Mouse (Mus musculus) MEL (cell line): ENCODE measurements around the gene 1600002K03Rik. TPM values are rescaled to one million over a fixed set of nuclear protein-coding genes. Genes with fewer than 3 reads are reported as not detected.

Experiments
- DNase-seq: peaks from one replicate; pipeline ENCODE4 v3.0.0; 2011; ENCODE audit warnings: low read depth, low spot score
- H3K27ac ChIP-seq: 2 replicates; pipeline ENCODE4 v1.5.1; 2012; ENCODE audit warnings: low read depth, mild to moderate bottlenecking, control low read depth, low read length, moderate library complexity; ENCODE audit not compliant: control insufficient read depth
- H3K27me3 ChIP-seq, 2 experiments: fragments of 150-350 bp in 1 of 2; sonication (generic) in 1 of 2; 2 replicates each; pipeline ENCODE4 v1.6.1; 2012; ENCODE audit warnings: low read length in 2 of 2, mild to moderate bottlenecking in 2 of 2, improper control_type of control experiment in 1 of 2, moderate library complexity in 1 of 2; ENCODE audit not compliant: insufficient read depth in 2 of 2, control insufficient read depth in 1 of 2
- H3K36me3 ChIP-seq, 2 experiments: 2 replicates each; pipeline ENCODE4 v1.6.1; 2012 to 2014; ENCODE audit warnings: low read length in 2 of 2, improper control_type of control experiment in 1 of 2, inconsistent platforms in 1 of 2, mild to moderate bottlenecking in 1 of 2; ENCODE audit not compliant: insufficient read depth in 2 of 2, control insufficient read depth in 1 of 2
- H3K4me1 ChIP-seq, 2 experiments: fragments of 150-350 bp in 1 of 2; sonication (generic) in 1 of 2; 2 replicates each; pipeline ENCODE4 v1.6.1; 2012; ENCODE audit warnings: low read length in 2 of 2, improper control_type of control experiment in 1 of 2, mild to moderate bottlenecking in 1 of 2; ENCODE audit not compliant: insufficient read depth in 2 of 2, control insufficient read depth in 1 of 2
- H3K4me3 ChIP-seq, 2 experiments: fragments of 150-350 bp in 1 of 2; sonication (generic) in 1 of 2; 2 replicates each; pipeline ENCODE4 v1.5.1; 2012; ENCODE audit warnings: low read depth in 2 of 2, low read length in 2 of 2, mild to moderate bottlenecking in 2 of 2, moderate library complexity in 2 of 2, control low read depth in 1 of 2, improper control_type of control experiment in 1 of 2; ENCODE audit not compliant: control insufficient read depth in 1 of 2, insufficient read depth in 1 of 2
- H3K79me2 ChIP-seq: 2 replicates; pipeline ENCODE4 v1.6.1; 2012; ENCODE audit warnings: mild to moderate bottlenecking, low read length, moderate library complexity; ENCODE audit not compliant: control insufficient read depth, poor library complexity, insufficient read depth
- H3K9ac ChIP-seq: 2 replicates; pipeline ENCODE4 v1.6.1; 2012; ENCODE audit warnings: low read depth, mild to moderate bottlenecking, control low read depth, low read length, moderate library complexity; ENCODE audit not compliant: control insufficient read depth, poor library complexity, severe bottlenecking
- H3K9me3 ChIP-seq: fragments of 150-350 bp; sonication (generic); replicated peaks from 2 replicates; pipeline ENCODE4 v1.6.1; 2012; ENCODE audit warnings: mild to moderate bottlenecking, low read length, improper control_type of control experiment, moderate library complexity; ENCODE audit not compliant: insufficient read depth
- CHD1 ChIP-seq: IDR thresholded peaks from 2 replicates; pipeline ENCODE4 v1.6.1; 2012; ENCODE audit warnings: low read depth, mild to moderate bottlenecking, inconsistent platforms, low read length, improper control_type of control experiment
- CHD2 ChIP-seq: IDR thresholded peaks from 2 replicates; pipeline ENCODE4 v1.6.1; 2011; ENCODE audit warnings: low read length, improper control_type of control experiment
- ELF1 ChIP-seq: IDR thresholded peaks from 2 replicates; pipeline ENCODE4 v1.6.1; 2014; ENCODE audit warnings: low read depth, mild to moderate bottlenecking, inconsistent platforms, low read length, improper control_type of control experiment, moderate library complexity
- ETS1 ChIP-seq: IDR thresholded peaks from 2 replicates; pipeline ENCODE4 v1.6.1; 2012; ENCODE audit warnings: low read depth, mild to moderate bottlenecking, inconsistent platforms, low read length, improper control_type of control experiment, moderate library complexity
- HCFC1 ChIP-seq: IDR thresholded peaks from 2 replicates; pipeline ENCODE4 v1.6.1; 2012; ENCODE audit warnings: low read depth, mild to moderate bottlenecking, inconsistent platforms, low read length, improper control_type of control experiment, moderate library complexity
- KAT2A ChIP-seq: conservative IDR thresholded peaks from 2 replicates; pipeline ENCODE4 v1.6.1; 2012; ENCODE audit warnings: low read depth, low read length, improper control_type of control experiment, inconsistent platforms
- MAFK ChIP-seq: IDR thresholded peaks from 2 replicates; pipeline ENCODE4 v1.6.1; 2011; ENCODE audit warnings: low read depth, mild to moderate bottlenecking, low read length, improper control_type of control experiment, borderline replicate concordance
- MAZ ChIP-seq: IDR thresholded peaks from 2 replicates; pipeline ENCODE4 v1.6.1; 2012; ENCODE audit warnings: low read depth, mild to moderate bottlenecking, inconsistent platforms, low read length, improper control_type of control experiment
- MXI1 ChIP-seq: IDR thresholded peaks from 2 replicates; pipeline ENCODE4 v1.6.1; 2011; ENCODE audit warnings: mild to moderate bottlenecking, low read depth, low read length, improper control_type of control experiment
- MYB ChIP-seq: IDR thresholded peaks from 2 replicates; pipeline ENCODE4 v1.6.1; 2011; ENCODE audit warnings: mild to moderate bottlenecking, low read depth, low read length, improper control_type of control experiment
- MYC ChIP-seq: IDR thresholded peaks from 2 replicates; pipeline ENCODE4 v1.6.1; 2011; ENCODE audit warnings: low read depth, mild to moderate bottlenecking, low read length, improper control_type of control experiment, moderate library complexity
- POLR2AphosphoS2 ChIP-seq: IDR thresholded peaks from 2 replicates; pipeline ENCODE4 v1.6.1; 2011; ENCODE audit warnings: low read length, improper control_type of control experiment
- RCOR1 ChIP-seq: IDR thresholded peaks from 2 replicates; pipeline ENCODE4 v1.6.1; 2012; ENCODE audit warnings: low read depth, mild to moderate bottlenecking, inconsistent platforms, low read length, improper control_type of control experiment
- SMC3 ChIP-seq: IDR thresholded peaks from 2 replicates; pipeline ENCODE4 v1.6.1; 2011; ENCODE audit warnings: low read depth, low read length, improper control_type of control experiment
- UBTF ChIP-seq: IDR thresholded peaks from 2 replicates; pipeline ENCODE4 v1.6.1; 2012; ENCODE audit warnings: low read depth, mild to moderate bottlenecking, inconsistent platforms, low read length, improper control_type of control experiment, moderate library complexity, borderline replicate concordance; ENCODE audit not compliant: insufficient read depth
- USF1 ChIP-seq: IDR thresholded peaks from 2 replicates; pipeline ENCODE4 v1.6.1; 2014; ENCODE audit warnings: low read depth, mild to moderate bottlenecking, inconsistent platforms, low read length, improper control_type of control experiment, moderate library complexity
- USF2 ChIP-seq, 2 experiments: IDR thresholded peaks; 2 replicates each; pipeline ENCODE4 v1.6.1; 2011 to 2012; ENCODE audit warnings: improper control_type of control experiment in 2 of 2, low read length in 2 of 2, borderline replicate concordance in 1 of 2, inconsistent platforms in 1 of 2, low read depth in 1 of 2, mild to moderate bottlenecking in 1 of 2; ENCODE audit not compliant: insufficient read depth in 1 of 2
- ZKSCAN1 ChIP-seq: IDR thresholded peaks from 2 replicates; pipeline ENCODE4 v1.6.1; 2012; ENCODE audit warnings: low read depth, mild to moderate bottlenecking, inconsistent platforms, low read length, improper control_type of control experiment, moderate library complexity
- polyA plus RNA-seq, 2 experiments: library from polyadenylated mRNA; stranded (reverse) in 1 of 2; unstranded in 1 of 2; fragments of >175 nt in 1 of 2; fragments of >200 nt in 1 of 2; gene quantifications; 2 replicates each; pipeline versions ENCODE4 v1.2.1 to v1.2.4; 2012; ENCODE audit warnings: low replicate concordance in 2 of 2, low read depth in 1 of 2; ENCODE audit not compliant: insufficient read length in 2 of 2, insufficient read depth in 1 of 2, missing spikeins in 1 of 2
- total RNA-seq: library from RNA; depleted of rRNA; stranded (reverse); fragments of 300-350 nt; gene quantifications from 2 replicates; pipeline ENCODE4 v1.2.3, GENCODE M21; 2012

1600002K03Rik gene
- total and polyA plus RNA-seq, 3 experiments: 11.4 to 16.9 TPM; not detected in 1

DNA sequence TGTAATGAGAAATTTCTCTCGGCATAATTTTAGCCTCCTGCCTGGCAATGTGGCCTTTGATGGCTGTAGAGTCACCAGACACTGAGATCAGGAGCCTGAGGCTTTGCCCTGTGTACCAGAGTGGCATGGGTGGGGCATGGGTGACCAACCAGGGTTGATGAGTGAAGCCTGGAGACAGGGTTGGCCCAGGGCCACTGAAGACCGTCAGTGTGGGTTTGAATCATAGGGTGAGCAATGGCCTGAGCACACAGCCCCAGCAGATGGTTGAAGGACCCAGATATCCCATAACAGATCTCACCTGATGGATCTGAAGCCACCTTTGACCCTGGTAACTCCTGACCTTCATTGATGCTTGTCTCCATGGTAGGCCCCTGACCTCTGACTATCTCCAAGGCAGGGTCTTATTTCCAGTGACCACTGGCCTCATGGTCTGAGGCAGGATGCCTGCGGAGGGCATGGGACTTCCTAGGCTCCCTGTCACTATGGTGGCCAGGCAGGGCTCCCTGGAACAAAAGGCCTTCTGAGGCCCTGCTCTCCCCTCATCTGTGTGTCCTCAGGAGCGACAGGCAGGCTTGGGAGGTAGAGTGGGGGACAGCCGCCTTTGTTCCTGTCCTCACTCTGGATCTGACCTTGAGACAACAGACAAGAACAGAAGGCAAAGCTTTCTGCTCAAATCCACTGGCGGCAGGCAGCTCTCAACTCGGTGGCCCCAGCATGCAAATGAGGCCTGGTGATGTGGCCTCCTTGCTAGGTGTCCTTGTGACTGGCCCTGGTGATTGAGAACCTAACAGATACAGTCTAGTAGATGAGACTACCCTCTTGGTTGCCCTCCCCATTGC is 4.9 kb downstream of the 1600002K03Rik start:
- TF ChIP-seq POLR2AphosphoS2 (no peak), MYB (no peak)
- H3K4me3 ChIP-seq: no peak overlapping the region
- no peak for DNase-seq
- H3K79me2 ChIP-seq: peaks cover 4% of the 10 kb centered on the region; the same call in 1 of the 2 replicates
- H3K9ac ChIP-seq: no peak overlapping the region
- H3K9me3 ChIP-seq: no peaks in the 10 kb centered on the region
- peaks cover 9 to 12% of the 10 kb centered on the region in 2 experiments for H3K27me3 ChIP-seq
- peaks cover 0 to 3% of the 10 kb centered on the region in 2 experiments; a peak in 1 of 4 replicates for H3K36me3 ChIP-seq
- H3K27ac ChIP-seq: no peak overlapping the region
- H3K4me1 ChIP-seq: no peaks in the 10 kb centered on the region

DNA sequence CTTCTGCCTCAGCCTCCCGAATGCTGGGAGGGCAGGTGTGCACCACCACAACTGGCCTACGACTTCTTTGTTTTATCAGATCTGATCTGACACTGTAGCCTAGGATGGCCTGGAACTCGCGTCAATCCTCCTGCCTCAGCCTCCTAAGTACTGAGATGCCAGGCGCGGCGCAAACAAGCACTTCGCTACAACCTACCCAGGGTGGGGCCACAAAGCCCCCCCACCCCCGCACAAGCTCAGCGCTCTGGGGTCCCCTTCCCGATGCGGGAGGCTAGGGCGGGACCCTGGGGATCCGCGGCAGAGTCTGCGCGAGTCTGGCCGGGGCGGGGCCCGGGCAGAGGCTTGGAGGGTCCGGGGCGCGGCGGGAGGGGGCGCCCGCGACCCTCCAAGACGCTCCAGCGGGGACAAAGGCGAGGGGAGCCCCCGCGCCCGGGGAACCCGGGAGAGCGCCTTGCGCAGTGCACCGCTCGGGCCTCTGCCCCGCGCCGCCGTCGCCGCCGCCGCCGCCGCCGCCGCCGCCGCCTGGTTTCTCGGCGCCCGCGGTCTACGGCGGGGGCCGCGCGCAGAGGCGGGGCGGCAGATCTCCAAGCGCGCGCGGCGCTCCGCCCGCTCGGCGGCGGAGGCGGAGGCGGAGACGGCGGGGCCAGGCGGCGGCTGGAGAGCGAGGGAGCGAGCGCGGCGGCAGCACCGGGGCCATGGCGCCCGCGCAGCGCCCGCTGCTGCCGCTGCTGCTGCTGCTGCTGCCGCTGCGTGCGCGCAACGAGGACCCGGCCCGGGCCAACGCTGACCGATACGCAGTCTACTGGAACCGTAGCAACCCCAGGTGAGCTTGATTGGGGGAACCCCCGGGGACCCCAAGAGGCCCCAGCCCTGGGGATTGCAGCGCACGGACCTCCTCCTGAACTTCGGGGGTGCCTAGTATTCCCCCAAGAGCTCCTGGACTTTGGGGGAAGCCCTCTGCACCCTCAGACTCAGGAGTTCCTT is 6.6 kb downstream of the 1600002K03Rik start, which contains the start of gene Efna2:
Gene Efna2 (plus strand): TSS at position 415 of the 984 bp plus-strand sequence.
- peak within 1 kb of the TSS in 1 of 2 experiments; percentile 35; a peak in 2 of 4 replicates for H3K4me3 ChIP-seq
- no peak within 1 kb of the TSS for H3K27ac ChIP-seq
- no peak for DNase-seq
- H3K36me3 ChIP-seq: no peaks in the 10 kb centered on the region
- H3K27me3 ChIP-seq: peaks cover 9 to 12% of the 10 kb centered on the region in 2 experiments
- peak within 1 kb of the TSS; percentile 53 for H3K9ac ChIP-seq
- TF ChIP-seq CHD2 (no peak), ZKSCAN1 (no peak), MXI1 (no peak), KAT2A (no peak), HCFC1 (no peak), MAZ (no peak), SMC3 (no peak), USF2 (IDR thresholded peaks at IDR 0.05; ENCODE audit: borderline replicate concordance in 1 of 2, insufficient read depth in 1 of 2, low read depth in 1 of 2, low read length in 2 of 2) (no peak), USF1 (no peak), POLR2AphosphoS2 (no peak), UBTF (no peak), CHD1 (no peak), MAFK (no peak), RCOR1 (no peak), ETS1 (no peak), MYB (no peak), MYC (no peak), ELF1 (no peak)
- H3K79me2 ChIP-seq: no peaks in the 10 kb centered on the region
- no peaks in the 10 kb centered on the region for H3K9me3 ChIP-seq
- H3K4me1 ChIP-seq: no peaks in the 10 kb centered on the region
